Mouse (Mus musculus) cerebellum, adult 2 months (tissue): ENCODE data around the gene Mospd3.

Experiments
- CTCF ChIP-seq: fragments of 200-500 bp; IDR thresholded peaks from 2 replicates; pipeline ENCODE4 v1.5.1; 2011; ENCODE audit warnings: low read depth, mild to moderate bottlenecking, control low read depth, low read length, moderate library complexity, borderline replicate concordance; ENCODE audit not compliant: insufficient read depth
- POLR2A ChIP-seq: fragments of 200-500 bp; IDR thresholded peaks from 2 replicates; pipeline ENCODE4 v1.6.1; 2011; ENCODE audit warnings: low read length, control low read depth, borderline replicate concordance; ENCODE audit not compliant: insufficient read depth

- TF ChIP-seq POLR2A (no peak), CTCF (no peak)
These were observed 30.3 kb upstream of the Mospd3 start for GRCm38 (mm10) chr5:137631171-137631570.
